Mouse (Mus musculus): ENCODE results near the gene Cpsf6.
A peak's percentile ranks its signal among the peaks of the same experiment; 100 is the strongest.

Gene Cpsf6

DNA sequence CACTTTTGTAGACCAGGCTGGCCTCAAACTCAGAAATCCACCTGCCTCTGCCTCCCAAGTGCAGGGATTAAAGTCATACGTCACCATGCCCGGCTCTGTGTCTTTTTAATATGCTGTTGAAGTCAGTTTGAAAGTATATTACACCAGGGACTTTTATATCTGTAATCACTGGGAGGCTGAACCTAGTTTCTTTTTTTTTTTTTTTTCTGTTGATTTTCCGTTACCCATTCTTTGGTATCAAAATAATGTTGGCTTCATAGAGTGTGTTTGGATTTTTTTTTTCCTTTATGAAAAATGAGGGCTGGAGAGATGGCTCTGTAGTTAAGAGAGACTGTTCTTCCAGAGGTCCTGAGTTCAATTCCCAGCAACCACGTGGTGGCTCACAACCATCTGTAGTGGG, 5.6 kb upstream of the Cpsf6 start:
- no peak for DNase-seq (ENCODE audit: low spot score in 2 of 2)

GRCm38 (mm10) chr10:117385086-117385430, 5.2 kb upstream of the Cpsf6 start:
- no peak for DNase-seq (ENCODE audit: low spot score in 2 of 2)

DNA sequence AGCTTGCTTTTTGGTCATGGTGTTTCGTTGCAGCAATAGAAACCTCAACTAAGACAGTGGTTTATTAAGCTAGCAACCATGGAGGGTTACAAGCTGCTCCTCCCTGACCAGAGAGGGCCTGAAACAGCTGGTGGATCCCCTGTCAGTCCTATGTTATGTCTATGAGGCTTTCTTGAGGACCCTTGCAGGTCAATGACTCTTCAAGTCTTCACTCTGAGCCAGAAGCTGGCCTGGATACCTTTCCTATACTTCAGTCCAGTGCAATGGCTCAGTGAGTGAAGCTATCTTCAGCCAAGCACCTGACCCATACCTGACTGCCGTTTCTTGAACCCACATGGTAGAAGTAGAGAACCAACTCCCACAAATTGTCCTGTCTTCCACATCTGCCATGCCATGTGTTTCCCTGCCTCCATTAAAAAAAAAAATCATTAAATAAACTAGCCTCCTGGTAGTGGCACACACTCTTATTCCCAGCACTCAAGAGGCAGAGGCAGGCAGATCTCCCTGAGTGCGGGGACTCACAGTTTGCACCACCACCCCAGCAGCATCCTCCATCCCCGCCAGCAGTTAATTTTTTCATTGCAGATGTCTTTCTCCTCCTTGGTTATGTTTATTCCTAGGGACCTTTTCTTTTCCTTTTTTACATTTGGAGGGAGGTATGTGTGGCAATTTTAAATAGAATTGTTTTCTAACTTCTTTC, 4.7 kb upstream of the Cpsf6 start:
- no peak for DNase-seq (ENCODE audit: low spot score in 2 of 2)

- no peak for DNase-seq (ENCODE audit: low spot score in 2 of 2)
These were observed 4.1 kb upstream of the Cpsf6 start for GRCm38 (mm10) chr10:117383941-117384340.

GRCm38 (mm10) chr10:117382996-117383550, 3.3 kb upstream of the Cpsf6 start:
- DNase-seq (ENCODE audit: low spot score in 2 of 2), result no peak

DNA sequence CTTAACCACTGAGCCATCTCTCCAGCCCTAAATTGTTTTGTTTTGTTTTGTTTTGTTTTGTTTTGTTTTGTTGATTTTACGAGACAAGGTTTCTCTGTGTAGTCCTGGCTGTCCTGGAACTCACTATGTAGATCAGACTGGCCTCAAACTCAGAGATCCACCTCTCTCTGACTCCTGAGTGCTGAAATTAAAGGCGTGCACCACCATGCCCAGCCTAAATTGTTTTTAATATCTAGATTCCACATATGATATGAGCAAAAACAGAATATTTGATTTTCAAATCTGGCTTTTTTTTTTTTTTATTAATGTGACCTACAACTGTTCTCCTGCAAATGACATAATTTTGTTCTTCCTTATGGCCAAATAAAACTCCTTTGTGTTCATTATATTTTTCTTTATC, 2.3 kb upstream of the Cpsf6 start:
- DNase-seq (ENCODE audit: low spot score in 2 of 2), result no peak

- DNase-seq (ENCODE audit: low spot score in 2 of 2), result no peak
These were observed 1.1 kb upstream of the Cpsf6 start for GRCm38 (mm10) chr10:117380721-117381570.

DNA sequence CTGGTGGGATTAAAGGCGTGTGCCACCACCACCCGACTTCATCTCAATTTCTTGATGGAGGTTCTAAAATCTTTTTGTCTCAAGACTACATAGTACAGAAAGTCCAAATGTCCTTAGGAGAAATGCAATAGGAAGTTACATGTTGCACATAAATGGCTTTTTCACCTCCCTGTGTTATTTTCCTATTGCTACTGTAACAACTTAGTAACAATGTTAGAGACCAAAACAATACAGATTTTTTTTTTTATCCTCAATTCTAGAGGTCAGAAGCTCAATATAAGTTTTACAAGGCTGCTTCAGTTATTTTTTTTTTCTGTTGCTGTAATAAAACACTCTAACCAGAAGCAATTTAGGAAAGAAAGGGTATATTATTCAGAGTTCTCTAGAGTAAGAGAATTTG, 374 bp downstream of the Cpsf6 start:
- no peak for DNase-seq (ENCODE audit: low spot score in 2 of 2)

DNA sequence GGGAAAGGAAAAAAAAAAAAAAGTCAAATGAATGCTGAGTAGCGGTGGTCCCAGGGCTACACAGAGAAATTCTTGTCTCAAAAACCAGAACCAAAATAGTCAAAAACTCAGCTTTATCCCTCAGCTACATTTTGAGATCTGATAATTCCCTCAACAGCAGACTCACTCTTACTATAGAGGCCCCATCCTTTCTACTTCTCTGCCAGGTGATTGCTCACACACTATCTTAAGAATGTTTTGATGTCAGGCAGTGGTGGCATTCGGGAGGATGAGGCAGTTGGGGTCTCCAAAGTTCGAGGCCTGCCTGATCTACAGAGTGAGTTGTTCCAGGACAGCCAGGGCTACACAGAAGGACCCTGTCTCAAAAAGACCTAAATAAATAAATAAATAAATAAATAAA, 1.2 kb downstream of the Cpsf6 start:
- DNase-seq (ENCODE audit: low spot score in 2 of 2), result no peak

- no peak for DNase-seq (ENCODE audit: low spot score in 2 of 2)
These were observed 1.6 kb downstream of the Cpsf6 start for GRCm38 (mm10) chr10:117378291-117378555.

DNA sequence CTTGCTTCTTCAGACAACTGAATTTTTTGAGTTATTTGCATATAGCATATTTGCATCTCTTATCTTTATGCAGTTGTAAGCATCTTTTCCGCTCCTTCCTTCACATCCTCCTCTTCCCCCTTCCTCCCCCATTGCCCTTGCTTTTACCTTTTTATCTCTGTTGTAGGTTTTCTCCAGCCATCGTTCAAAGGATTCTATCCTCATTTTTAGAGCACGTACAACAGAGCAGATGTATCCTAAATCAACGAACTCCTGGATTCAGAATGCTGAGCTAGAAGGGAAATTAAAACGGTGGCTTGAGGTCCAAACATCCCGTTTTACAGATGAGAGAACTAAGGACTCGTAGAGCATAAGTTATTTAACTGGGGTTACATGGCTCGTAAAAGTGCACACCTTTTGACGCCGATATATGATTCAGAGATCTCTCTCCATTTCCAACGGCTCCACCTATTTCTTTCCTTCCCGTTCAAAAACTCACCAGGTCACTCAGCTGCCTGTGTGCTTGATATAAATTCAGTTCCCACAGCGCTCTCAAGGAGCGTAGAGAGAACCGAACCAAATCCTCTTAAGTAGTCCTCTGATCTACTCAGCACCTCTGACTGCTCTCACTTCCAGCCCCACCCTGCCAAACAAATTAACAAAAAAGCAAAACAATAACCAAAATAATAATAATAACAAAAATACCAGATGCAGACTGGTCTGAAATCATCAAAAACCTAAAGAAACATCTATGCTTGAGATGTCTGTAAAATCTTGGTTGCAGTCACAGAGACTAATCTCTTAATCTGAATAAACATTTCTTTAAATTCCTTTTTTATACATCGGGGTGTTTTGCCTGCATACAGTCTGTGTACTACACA, 2.2 kb downstream of the Cpsf6 start:
- no peak for DNase-seq (ENCODE audit: low spot score in 2 of 2)

- peak; percentile 94 to 97 for DNase-seq (ENCODE audit: low spot score in 2 of 2)
These were observed 3.1 kb downstream of the Cpsf6 start for GRCm38 (mm10) chr10:117376580-117377189.

DNA sequence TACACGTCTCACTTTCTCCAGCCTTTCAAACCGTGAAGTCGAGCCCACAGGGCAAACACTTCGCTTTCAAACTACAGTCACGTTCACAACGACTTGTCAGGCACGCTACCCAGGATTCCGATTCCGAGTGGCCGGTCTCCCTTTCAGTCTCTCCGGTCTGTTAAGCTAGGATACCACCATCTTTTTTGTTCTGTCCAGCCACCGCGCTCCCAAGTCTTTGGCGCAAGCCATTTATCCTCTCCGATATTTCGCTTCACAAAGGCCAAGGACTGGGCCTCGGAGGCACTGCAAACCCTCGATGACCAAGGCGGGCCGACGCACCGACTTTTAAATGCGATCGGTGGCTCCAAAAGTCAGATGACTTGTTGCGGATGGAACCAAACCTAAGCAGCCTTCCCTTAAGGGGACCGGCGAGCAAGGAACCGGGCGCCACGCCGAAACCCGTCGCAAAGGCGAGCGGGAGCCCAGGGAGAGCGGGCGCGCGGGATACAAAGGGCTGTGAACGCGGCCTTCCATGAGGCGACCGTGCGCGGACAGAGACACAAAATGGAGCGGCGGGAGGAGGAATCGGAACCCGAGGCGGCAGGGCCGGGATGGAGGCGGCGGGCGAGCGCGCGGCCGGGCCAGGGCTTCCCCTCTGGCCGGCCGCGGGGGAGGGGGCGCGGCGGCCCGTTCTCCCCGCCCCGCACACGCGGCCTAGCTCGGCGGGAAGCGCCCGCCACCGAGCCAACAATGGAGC, 3.8 kb downstream of the Cpsf6 start:
- peak in 1 of 2 experiments; percentile 44 for DNase-seq (ENCODE audit: low spot score in 2 of 2)

DNA sequence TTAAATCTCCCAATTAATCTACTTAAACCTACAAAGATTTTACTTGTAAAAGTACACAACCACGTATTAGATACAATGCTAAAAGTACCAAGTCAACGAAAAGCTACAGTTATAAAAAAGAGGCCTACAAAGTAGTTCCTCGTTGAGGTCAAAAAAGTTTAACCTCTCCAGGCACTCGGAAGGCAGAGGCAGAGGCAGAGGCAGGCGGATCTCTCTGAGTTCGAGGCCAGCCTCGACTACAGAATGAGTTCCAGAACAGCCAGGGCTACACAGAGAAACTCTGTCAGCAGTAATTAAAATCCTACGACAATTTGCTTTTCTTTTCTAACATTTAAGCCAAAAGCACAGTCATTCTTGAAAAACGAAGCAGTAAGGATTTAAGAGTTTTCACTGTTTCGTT, 4.7 kb downstream of the Cpsf6 start:
- no peak for DNase-seq (ENCODE audit: low spot score in 2 of 2)

- DNase-seq (ENCODE audit: low spot score in 2 of 2), result peak; percentile 41 to 64
These were observed 16.7 kb downstream of the Cpsf6 start for GRCm38 (mm10) chr10:117363106-117363505.

DNA sequence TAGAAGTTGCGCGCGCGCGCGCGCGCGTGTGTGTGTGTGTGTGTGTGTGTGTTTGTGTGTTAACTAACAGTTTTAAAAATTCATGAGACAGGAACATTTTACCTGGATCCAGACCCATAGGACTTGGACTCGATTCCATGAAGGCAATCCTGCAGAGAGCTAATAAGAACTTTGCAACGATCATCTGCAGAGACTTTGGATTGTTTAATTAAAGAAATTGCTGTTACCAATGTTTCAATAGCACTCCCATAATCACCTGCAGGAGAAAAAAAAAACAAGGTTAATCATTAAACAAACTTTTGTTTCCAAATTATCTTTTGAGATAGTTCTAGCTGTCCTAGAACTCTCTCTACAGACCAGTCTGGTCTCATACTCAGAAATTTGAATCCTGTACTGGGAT, 20.9 kb downstream of the Cpsf6 start:
- no peak for DNase-seq (ENCODE audit: low spot score in 2 of 2)

- no peak for DNase-seq (ENCODE audit: low spot score in 2 of 2)
These were observed 36.8 kb downstream of the Cpsf6 start for GRCm38 (mm10) chr10:117343000-117343399.

DNA sequence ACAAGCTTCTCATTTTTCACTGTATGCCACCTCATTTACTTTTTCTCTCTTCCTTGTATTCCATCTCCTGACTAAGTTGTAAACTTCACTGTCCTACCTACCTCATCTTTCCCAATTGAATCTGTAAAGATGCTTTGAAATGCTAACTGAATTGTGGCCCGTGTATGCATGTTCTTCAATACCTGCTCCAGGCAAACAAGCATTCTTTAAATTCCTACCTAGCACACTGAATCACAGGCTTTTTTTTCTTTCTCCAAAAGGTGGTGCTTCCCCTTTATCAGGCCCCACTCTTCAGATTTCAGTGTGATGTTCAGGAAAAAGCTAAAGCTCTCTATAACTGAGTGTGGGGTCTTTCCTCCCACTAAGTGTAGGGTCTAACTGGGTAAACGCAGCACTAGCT, 37.4 kb downstream of the Cpsf6 start:
- DNase-seq (ENCODE audit: low spot score in 2 of 2), result no peak

DNA sequence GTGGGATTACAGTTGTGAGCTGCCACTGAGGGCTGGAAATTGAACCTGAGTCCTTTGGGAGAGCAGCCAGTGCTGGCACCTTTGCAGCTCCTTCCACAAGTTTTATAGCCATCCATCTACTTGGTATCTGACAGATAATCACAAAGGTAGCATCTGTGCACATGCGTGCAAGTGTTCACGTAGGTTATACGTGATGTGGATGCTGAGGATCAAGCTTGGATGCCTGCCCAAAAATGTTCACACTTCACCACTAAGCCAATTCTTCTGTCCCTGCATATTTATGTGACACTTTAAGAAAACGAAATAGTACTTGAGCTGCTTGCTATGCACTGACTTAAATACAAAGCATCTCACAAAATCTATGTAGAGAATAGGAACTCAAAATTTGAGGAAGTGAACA, 38.8 kb downstream of the Cpsf6 start:
- DNase-seq (ENCODE audit: low spot score in 2 of 2), result no peak

DNA sequence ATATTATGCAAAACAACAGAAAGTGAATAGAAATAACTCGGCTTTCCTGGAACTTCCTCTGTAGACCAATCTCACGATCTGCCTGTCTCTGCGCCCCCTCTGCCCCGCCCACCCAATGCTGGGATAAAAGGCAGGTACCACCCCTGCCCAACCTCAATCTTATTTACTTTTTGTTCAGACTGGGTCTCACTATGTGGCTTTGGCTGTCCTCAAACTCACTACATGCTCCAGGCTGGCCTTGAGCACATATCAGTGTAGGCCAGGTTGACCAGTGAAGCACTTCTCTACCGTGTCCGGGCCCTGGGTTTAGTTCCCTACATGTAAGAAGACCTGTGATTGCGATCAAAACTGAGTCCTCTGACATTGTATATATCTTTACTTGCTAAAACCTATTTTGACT, 40.6 kb downstream of the Cpsf6 start:
- DNase-seq (ENCODE audit: low spot score in 2 of 2), result no peak

DNA sequence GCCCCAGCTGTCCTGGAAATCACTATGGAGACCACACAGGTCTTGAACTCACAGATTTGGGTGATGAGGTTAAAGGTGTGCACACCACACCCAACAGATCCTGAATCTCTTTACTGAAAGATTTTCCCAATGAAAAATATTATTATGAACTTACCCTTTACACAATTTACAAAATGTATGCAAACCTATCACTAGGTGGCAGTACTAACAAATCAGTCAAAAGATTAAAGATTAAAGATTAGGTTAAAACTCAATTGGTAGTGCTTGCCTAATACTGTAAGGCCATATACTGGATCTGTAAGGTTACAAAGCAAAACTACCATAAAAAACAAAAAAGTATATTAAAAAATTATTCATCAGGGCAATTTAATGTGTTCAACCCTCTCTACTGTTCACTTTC, 41.9 kb downstream of the Cpsf6 start:
- DNase-seq (ENCODE audit: low spot score in 2 of 2), result no peak

All from urinary bladder, postnatal 4 days (tissue).